14 mouse cellular contexts compared by ENCODE assay signal in genomic region chr12:32138362-32138761, GRCm38 (mm10).
DNase-seq lines count a peak whose midpoint lies in the region; ATAC-seq and TF ChIP-seq lines count a peak whose summit lies in the region.
"Had no signal": no experiment of that assay in that cellular context is flagged by ENCODE, and none has a peak within 500 bp of the region (broad histone marks: within the 10 kb centered on the region; RNA-seq: fewer than 3 reads in every experiment).

No protein-coding gene starts in this region.

- WGBS in intestine, embryonic 14.5 days: 55% methylated on average over 9 of the region's 9 CpGs
- 55% methylated on average over 9 of the region's 9 CpGs for WGBS in intestine, postnatal 0 days
- WGBS in intestine, embryonic 16.5 days: 46% methylated on average over 9 of the region's 9 CpGs

- ATAC-seq in intestine, embryonic 14.5 days (replicated peaks; ENCODE audit: low FRiP score, low TSS enrichment, low read depth): no peak
- no peak for ATAC-seq in intestine, postnatal 0 days
- ATAC-seq in intestine, embryonic 16.5 days: peak; percentile 49

- no peaks in the 10 kb centered on the region for H3K36me3 ChIP-seq in intestine, embryonic 14.5 days (ENCODE audit: control insufficient read depth, insufficient read depth, low read length)
- no peaks in the 10 kb centered on the region for H3K36me3 ChIP-seq in intestine, postnatal 0 days (ENCODE audit: control insufficient read depth, insufficient read depth)
- H3K36me3 ChIP-seq in intestine, embryonic 16.5 days (ENCODE audit: control insufficient read depth, insufficient read depth, low read length): no peaks in the 10 kb centered on the region

- H3K27ac ChIP-seq in intestine, embryonic 14.5 days (ENCODE audit: low read depth): peak overlapping the region; percentile 69
- no peak overlapping the region for H3K27ac ChIP-seq in intestine, postnatal 0 days (ENCODE audit: low read depth, low read length)
- H3K27ac ChIP-seq in intestine, embryonic 16.5 days (ENCODE audit: low read length): peak overlapping the region; percentile 62

- DNase-seq in intestine, embryonic 14.5 days (ENCODE audit: low spot score): no peak
- DNase-seq in right cerebral cortex, postnatal 14 days: peak; percentile 7
- DNase-seq in right cerebral cortex, postnatal 36 days (ENCODE audit: low spot score in 2 of 2): no peak
- peak; percentile 30 for DNase-seq in thymus, postnatal 25 days
- DNase-seq in gastrocnemius, postnatal 4 days (ENCODE audit: low spot score in 2 of 2): no peak
- no peak for DNase-seq in adrenal gland, postnatal 25 days
- DNase-seq: cerebellum, postnatal 36 days; gastrocnemius, postnatal 14 days; kidney, adult 8-10 months; midbrain, embryonic 14.5 days had no signal

- no peaks in the 10 kb centered on the region for H3K27me3 ChIP-seq in intestine, embryonic 14.5 days (replicated peaks; ENCODE audit: control insufficient read depth, insufficient read depth, low read length)
- H3K27me3 ChIP-seq in intestine, postnatal 0 days (replicated peaks; ENCODE audit: control insufficient read depth, insufficient read depth, low read length): no peaks in the 10 kb centered on the region
- H3K27me3 ChIP-seq in intestine, embryonic 16.5 days (replicated peaks; ENCODE audit: control insufficient read depth, insufficient read depth, low read length): no peaks in the 10 kb centered on the region
- H3K27me3 ChIP-seq: CH12.LX had no signal

- TF ChIP-seq CTCF in intestine, postnatal 0 days (IDR thresholded peaks at IDR 0.05; ENCODE audit: low read depth): no peak

- H3K4me2 ChIP-seq in intestine, embryonic 14.5 days (ENCODE audit: low read length): no peak overlapping the region
- no peak overlapping the region for H3K4me2 ChIP-seq in intestine, postnatal 0 days (replicated peaks; ENCODE audit: low read depth)
- no peak overlapping the region for H3K4me2 ChIP-seq in intestine, embryonic 16.5 days (ENCODE audit: low read depth, low read length)

- H3K4me3 ChIP-seq in intestine, embryonic 14.5 days (ENCODE audit: low read depth, low read length): no peak overlapping the region
- no peak overlapping the region for H3K4me3 ChIP-seq in intestine, postnatal 0 days (ENCODE audit: low read depth, low read length)
- H3K4me3 ChIP-seq in intestine, embryonic 16.5 days (ENCODE audit: low read length): no peak overlapping the region
- H3K4me3 ChIP-seq: erythroblast, embryonic 14.5 days had no signal

- no peak overlapping the region for H3K9ac ChIP-seq in intestine, embryonic 14.5 days (ENCODE audit: low read length)
- no peak overlapping the region for H3K9ac ChIP-seq in intestine, postnatal 0 days (ENCODE audit: low read depth, low read length)
- no peak overlapping the region for H3K9ac ChIP-seq in intestine, embryonic 16.5 days (ENCODE audit: low read depth, low read length)

- no peaks in the 10 kb centered on the region for H3K9me3 ChIP-seq in intestine, embryonic 14.5 days (ENCODE audit: control insufficient read depth, low read length)
- H3K9me3 ChIP-seq in intestine, postnatal 0 days (ENCODE audit: control insufficient read depth): no peaks in the 10 kb centered on the region
- no peaks in the 10 kb centered on the region for H3K9me3 ChIP-seq in intestine, embryonic 16.5 days (ENCODE audit: control insufficient read depth, low read length)

- peaks cover 11% of the 10 kb centered on the region; the same call in 1 of the 2 replicates for H3K4me1 ChIP-seq in intestine, embryonic 14.5 days (replicated peaks; ENCODE audit: control insufficient read depth, insufficient read depth, low read length)
- H3K4me1 ChIP-seq in intestine, postnatal 0 days (replicated peaks; ENCODE audit: control insufficient read depth, insufficient read depth, low read length): no peaks in the 10 kb centered on the region
- 0 out of 2 replicates have a peak, but pooled peaks cover 7% of the 10 kb centered on the region for H3K4me1 ChIP-seq in intestine, embryonic 16.5 days (ENCODE audit: control insufficient read depth, insufficient read depth, low read length)

Comparison
In these comparisons a context has a peak if more than half of its experiments do, and no peak if none do; other contexts are left out.
1. DNase-seq: peak in right cerebral cortex, postnatal 14 days (single experiment) and thymus, postnatal 25 days (single experiment); none in intestine, embryonic 14.5 days (single experiment), right cerebral cortex, postnatal 36 days (0 of 2), gastrocnemius, postnatal 4 days (0 of 2) and adrenal gland, postnatal 25 days (single experiment).